Mouse (Mus musculus): ENCODE data around the gene Dnlz.
A peak's percentile ranks its signal among the peaks of the same experiment; 100 is the strongest.
"Not testable (repeated sequence)": the region's sequence is repeated elsewhere in the genome, so short reads cannot be mapped to it uniquely, and the experiment has no call there.

Dnlz gene

GRCm38 (mm10) chr2:26351358-26352290 is at the start of gene Dnlz:
Dnlz (minus strand) TSS chr2:26352110.
- peak; percentile 95 for DNase-seq

GRCm38 (mm10) chr2:26401023-26401422 is 49.1 kb upstream of the Dnlz start:
- DNase-seq, result no peak

GRCm38 (mm10) chr2:26400296-26400695 is 48.4 kb upstream of the Dnlz start:
- no peak for DNase-seq

DNA sequence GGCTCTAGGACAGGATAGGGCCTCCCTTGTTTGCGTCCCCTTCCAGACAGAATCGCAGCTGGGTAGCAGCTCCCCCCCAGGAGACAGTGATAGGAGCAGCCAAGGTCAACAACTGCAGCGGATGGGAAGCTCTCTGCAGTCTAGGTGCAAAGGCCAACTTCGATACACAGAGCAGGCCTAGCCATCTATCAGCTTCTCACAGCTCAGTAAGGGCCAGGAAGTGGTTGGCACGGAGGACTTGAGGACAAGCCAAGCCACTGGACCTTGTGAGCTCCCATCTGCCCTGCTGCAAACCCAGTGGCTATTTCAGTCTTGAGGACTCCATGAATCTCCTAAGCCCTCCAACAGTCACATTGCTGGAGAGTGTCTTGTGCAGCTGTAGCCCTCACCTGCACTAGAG is 47.7 kb upstream of the Dnlz start:
- DNase-seq, result no peak

DNA sequence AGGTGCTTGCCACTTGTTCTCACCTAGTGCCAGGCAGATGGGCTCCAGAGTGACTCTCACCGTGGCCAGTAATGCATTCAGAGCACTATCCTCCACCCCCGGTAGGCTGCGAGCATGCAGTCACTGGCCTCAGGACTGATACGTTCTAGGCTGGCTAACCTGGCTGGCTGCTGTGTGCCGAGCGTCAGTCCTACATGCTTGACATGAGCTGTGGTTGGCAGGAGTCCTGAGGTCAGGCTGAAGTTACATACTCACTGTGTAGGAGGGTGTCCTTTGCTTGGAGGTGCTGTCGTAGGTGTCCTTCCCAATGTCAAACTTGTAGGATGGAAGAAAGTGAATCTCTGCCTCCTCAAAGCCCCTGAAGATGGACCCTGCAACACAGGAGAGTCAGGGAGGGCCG is 47.1 kb upstream of the Dnlz start:
- DNase-seq, result no peak

DNA sequence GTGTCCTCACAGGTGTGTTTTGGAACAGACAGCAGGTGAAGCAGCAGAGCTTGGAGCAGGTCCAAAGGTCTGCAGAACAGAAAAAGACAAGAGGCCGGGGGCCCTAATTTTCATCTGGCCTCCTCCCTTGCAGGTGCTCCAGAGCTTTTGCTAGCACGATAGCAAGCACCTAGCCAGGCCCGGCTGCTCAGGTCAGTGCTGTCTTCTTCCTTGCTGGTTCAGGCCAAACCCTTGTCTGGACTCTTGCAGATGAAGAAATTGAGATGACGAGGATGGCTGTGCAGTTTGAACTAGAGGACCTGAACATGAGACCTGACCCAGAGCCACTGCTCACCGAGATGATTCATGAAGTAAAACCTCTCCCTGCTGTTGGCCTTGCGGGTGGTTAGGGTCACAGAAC is 39.7 kb upstream of the Dnlz start:
- no peak for DNase-seq

DNA sequence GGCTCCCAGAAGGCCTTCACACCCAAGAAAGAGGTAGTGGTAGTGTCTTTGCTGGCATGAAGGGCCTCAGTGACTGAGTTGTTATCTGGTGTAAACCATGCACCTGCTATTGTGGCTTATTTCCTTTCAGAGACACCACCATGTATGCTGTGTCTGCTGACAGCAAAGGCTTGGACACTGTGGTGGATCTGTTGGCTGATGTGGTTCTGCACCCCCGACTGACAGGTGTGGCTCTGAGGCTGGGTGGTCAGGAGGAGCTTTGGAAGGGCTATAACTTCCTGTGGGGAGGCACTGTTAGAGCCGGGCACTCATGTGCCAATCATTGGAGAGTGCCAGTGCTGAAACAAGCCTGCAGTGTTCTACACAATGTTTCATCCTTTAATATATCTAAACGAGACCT is 39.0 kb upstream of the Dnlz start:
- DNase-seq, result no peak

DNA sequence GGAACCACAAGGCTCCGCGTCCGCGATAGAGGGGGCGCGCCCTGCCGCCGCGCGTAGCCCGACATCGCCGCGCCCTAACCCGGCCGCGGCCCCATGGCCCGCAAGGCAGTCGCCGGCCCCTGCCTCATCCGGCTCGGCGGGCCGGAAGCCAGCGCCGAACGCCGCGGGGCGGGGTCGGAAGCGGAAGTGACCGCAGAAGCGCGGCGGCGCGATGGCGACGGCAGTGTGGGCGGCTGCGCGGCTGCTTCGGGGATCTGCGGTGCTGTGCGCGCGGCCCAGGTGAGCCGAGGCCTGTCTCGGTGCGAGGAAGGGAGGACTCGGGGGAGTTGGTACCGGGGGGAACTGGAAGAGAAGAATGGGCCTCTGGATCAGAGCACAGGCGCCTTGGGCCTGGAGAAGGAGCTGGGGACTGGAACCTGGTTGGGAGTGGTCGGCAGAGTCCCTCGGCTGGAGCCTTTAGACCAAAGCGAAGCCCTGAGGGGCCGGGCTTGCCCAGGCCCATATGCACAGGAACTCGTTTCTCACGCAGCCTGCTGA is 37.3 kb upstream of the Dnlz start, which contains the start of the genes Entr1 and Pmpca:
Gene Entr1, minus strand, starts transcription at position 163 of the 537 bp plus-strand sequence.
Gene Pmpca, plus strand, starts transcription at position 186 of the 537 bp plus-strand sequence.
- peak; percentile 90 for DNase-seq

- DNase-seq, result no peak
These were observed 36.8 kb upstream of the Dnlz start for GRCm38 (mm10) chr2:26388682-26389153.

- no peak for DNase-seq
These were observed 35.8 kb upstream of the Dnlz start for GRCm38 (mm10) chr2:26387713-26388112.

GRCm38 (mm10) chr2:26380871-26381270 is 29.0 kb upstream of the Dnlz start:
- DNase-seq, result not testable (repeated sequence)

DNA sequence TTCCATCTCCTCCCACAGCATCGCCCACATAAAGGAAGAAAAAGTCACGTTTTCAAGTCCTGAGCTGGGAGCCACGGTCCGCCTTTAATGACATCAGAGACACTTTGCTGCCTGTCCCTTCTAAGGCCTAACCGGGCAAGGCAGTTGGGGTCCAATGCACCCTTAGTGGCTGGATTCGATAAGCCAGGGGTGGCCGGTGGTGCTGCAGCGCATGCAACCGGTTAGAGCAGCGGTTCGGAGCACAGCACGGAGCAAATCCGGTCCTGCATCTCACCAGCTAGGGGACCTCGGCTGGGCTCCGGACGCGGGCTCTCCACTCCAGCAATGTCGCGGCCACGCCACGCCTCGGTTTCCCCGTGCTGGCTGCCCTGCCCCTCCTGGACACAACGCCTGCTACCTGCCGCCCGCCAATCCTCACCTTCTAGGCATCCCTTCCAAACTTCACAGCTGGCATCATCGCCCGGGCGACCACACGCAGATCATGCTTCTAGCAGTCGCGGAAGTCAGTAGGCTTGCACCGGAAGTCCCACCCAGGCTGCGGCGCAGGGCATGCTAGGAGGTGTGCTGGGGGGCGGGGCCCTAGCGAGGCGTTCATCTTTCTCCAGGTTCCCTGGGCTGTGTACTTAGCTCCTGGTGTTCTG is 28.3 kb upstream of the Dnlz start, which contains the start of gene Snapc4:
Gene Snapc4, minus strand, starts transcription at position 523 of the 641 bp plus-strand sequence.
- peak; percentile 85 for DNase-seq

- DNase-seq, result no peak
These were observed 20.5 kb upstream of the Dnlz start for GRCm38 (mm10) chr2:26372396-26372795.

- no peak for DNase-seq
These were observed 16.7 kb upstream of the Dnlz start for GRCm38 (mm10) chr2:26368572-26368971.

DNA sequence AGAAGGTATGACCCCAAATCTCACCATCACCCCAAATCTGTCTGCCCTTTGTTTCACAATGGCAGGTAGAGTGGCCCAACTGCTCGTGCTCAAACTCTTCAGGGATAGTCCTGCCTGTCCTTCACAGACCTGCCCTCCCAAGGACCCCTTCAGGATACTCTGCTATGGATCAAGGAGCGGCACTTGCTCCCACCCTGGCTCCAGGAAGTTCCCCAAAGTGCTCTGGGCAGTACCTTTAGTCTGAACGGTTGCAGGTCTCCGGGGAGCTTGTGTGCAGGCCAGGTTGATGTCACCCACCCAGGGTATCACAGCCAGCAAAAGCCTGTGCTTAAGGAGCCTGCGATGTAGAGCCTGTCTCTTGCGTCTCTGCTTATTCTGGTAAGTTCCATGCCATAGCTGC is 16.0 kb upstream of the Dnlz start:
- DNase-seq, result no peak

GRCm38 (mm10) chr2:26364738-26365465 is 13.0 kb upstream of the Dnlz start:
- peak; percentile 59 for DNase-seq

DNA sequence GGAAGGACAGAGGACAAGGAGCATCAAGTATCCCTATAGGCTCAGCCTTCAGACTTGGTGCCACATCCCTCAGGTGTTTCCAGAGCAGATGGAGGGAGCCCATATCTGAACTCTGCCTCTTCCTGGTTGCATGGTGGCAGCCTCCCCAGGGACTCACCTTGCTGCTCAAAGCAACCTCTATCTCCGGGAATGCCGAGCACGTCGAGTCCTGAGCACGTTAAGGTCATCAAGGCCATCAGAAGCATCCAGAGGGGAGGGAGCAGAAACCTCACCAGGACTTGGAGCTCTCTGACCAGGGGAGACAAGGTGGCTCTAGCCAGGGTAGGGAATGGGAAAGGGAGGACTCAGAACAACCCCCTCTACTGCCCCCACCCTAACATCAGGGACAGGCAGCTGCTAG is 11.6 kb upstream of the Dnlz start:
- DNase-seq, result no peak

- no peak for DNase-seq
These were observed 11.1 kb upstream of the Dnlz start for GRCm38 (mm10) chr2:26362991-26363390.

GRCm38 (mm10) chr2:26360772-26361171 is 8.9 kb upstream of the Dnlz start, which contains the start of gene Card9:
Card9 (minus strand) TSS chr2:26360918.
- DNase-seq, result no peak

- no peak for DNase-seq
These were observed 8.1 kb upstream of the Dnlz start for GRCm38 (mm10) chr2:26359983-26360382.

- no peak for DNase-seq
These were observed 6.9 kb upstream of the Dnlz start for GRCm38 (mm10) chr2:26358667-26359320.

DNA sequence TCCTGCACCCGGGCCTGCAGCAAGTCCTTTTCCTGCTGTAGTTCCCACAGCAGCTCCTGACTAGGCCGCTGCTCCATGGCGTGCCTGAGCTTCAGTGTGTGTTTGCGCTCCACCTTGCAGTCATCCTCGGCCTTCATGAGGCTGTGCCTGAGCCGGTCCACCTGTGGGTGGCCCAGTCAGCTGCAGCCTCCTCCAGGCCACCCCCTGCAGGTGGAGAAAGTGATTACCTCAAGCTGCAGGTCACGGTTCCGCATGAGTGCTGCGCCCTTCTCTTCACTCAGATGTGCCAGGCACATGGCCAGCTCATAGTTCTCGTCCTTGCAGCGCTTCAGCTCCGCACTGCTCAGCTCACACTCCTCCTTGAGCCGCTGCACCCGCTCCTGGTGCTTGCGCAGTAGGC is 5.6 kb upstream of the Dnlz start:
- DNase-seq, result no peak

Measured in right cerebral cortex, postnatal 14 days (tissue).